Comparison of ENCODE assay signal across 8 mouse cellular contexts in genomic region chr15:99392486-99393385, GRCm38 (mm10). TPM values are rescaled to one million over a fixed set of nuclear protein-coding genes. Genes with fewer than 3 reads are reported as not detected.
DNase-seq lines count a peak whose midpoint lies in the region; ATAC-seq lines count a peak whose summit lies in the region.

Tmbim6 (plus strand) TSS chr15:99392882.

- H3K4me3 ChIP-seq in hindbrain, embryonic 14.5 days (replicated peaks; ENCODE audit: low read length), result peak within 1 kb of the TSS; percentile 69

- H3K27me3 ChIP-seq in hindbrain, embryonic 14.5 days (ENCODE audit: control insufficient read depth, insufficient read depth, low read length), result no peaks in the 10 kb centered on the region

- H3K9ac ChIP-seq in hindbrain, embryonic 14.5 days, result peak within 1 kb of the TSS; percentile 81

- peak within 1 kb of the TSS; percentile 88 for H3K27ac ChIP-seq in hindbrain, embryonic 14.5 days

- H3K4me2 ChIP-seq in hindbrain, embryonic 14.5 days (replicated peaks), result peak within 1 kb of the TSS; percentile 66

- H3K36me3 ChIP-seq in hindbrain, embryonic 14.5 days (replicated peaks; ENCODE audit: control insufficient read depth, insufficient read depth), result no peaks in the 10 kb centered on the region

- no peaks in the 10 kb centered on the region for H3K9me3 ChIP-seq in hindbrain, embryonic 14.5 days (ENCODE audit: control insufficient read depth, low read length)

- under 1% methylated on average over 47 of the region's 51 CpGs for WGBS in hindbrain, embryonic 14.5 days

- DNase-seq in R1 (ENCODE audit: low read depth, low spot score), result peak; percentile 100
- peak; percentile 98 to 99 for DNase-seq in cerebellum, postnatal 25 days
- DNase-seq in frontal cortex, postnatal 25 days (ENCODE audit: low spot score in 2 of 2), result peak; percentile 98 to 99
- DNase-seq in hindbrain, embryonic 14.5 days (ENCODE audit: low spot score), result peak; percentile 99
- peak; percentile 99 for DNase-seq in layer of hippocampus, postnatal 36 days
- peak; percentile 100 for DNase-seq in lung, postnatal 36 days
- DNase-seq in retina, postnatal 1 day, result peak; percentile 100
- peak; percentile 96 to 99 for DNase-seq in urinary bladder, adult 18-20 months (ENCODE audit: low spot score in 2 of 2)

- ATAC-seq in hindbrain, embryonic 14.5 days (ENCODE audit: low FRiP score), result peak; percentile 99

- H3K4me1 ChIP-seq in hindbrain, embryonic 14.5 days (replicated peaks; ENCODE audit: control insufficient read depth, insufficient read depth, low read length), result peaks cover 30% of the 10 kb centered on the region

RNA-seq across cellular contexts. Expression of gene Tmbim6, which starts in this region (rescaled TPM):
- 262 and 272 TPM in 2 replicates for polyA plus RNA-seq in hindbrain, embryonic 14.5 days (2014; fragmentation: Nextera tagmentation; extraction: Ambion mirVana)
- 100 to 1,000 TPM; 357 TPM for total RNA-seq in layer of hippocampus, postnatal 36 days (2021)

Comparison
In these comparisons a context has a peak if more than half of its experiments do, and no peak if none do; other contexts are left out.
1. Peak in every context shown above with its lines: DNase-seq, ATAC-seq, H3K4me3 ChIP-seq and H3K27ac ChIP-seq.